Mouse (Mus musculus) lung, postnatal 0 days (tissue): ENCODE data around the gene Ints1.

Experiments used
- CTCF ChIP-seq: IDR thresholded peaks from 2 replicates; pipeline ENCODE4 v1.5.1; 2016; ENCODE audit warnings: antibody characterized with exemption, mild to moderate bottlenecking
- EP300 ChIP-seq: IDR thresholded peaks from 2 replicates; pipeline ENCODE4 v1.6.1; 2016; ENCODE audit warnings: antibody characterized with exemption, mild to moderate bottlenecking, control low read depth

DNA sequence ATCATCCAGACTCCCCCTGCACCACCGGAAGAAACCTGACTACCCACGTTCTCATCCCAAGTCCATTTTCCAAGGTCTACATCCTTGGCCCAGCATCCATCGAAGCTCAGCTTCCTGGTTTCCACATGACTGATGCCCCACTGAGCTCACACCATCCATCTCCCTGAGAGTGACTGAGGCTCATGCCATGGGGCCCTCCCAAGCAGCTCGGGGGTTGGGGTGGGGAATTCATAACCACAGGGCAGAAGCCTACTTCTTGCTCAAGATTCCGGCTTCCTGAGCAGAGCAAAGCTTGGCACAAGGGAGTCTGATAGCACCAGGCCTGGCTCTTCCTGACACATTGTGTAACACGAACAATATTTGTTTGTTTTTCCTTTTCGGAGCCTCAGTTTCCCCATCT, 40.7 kb downstream of the Ints1 start:
- TF ChIP-seq CTCF (no peak), EP300 (no peak)
